Mouse (Mus musculus): ENCODE results near the gene Amd1. TPM values are rescaled to one million over a fixed set of nuclear protein-coding genes. Genes with fewer than 3 reads are reported as not detected.
A peak's percentile ranks its signal among the peaks of the same experiment; 100 is the strongest.

The Amd1 gene
- total and polyA plus RNA-seq, 3 experiments = 81.2 to 102 TPM; not detected in 1

DNA sequence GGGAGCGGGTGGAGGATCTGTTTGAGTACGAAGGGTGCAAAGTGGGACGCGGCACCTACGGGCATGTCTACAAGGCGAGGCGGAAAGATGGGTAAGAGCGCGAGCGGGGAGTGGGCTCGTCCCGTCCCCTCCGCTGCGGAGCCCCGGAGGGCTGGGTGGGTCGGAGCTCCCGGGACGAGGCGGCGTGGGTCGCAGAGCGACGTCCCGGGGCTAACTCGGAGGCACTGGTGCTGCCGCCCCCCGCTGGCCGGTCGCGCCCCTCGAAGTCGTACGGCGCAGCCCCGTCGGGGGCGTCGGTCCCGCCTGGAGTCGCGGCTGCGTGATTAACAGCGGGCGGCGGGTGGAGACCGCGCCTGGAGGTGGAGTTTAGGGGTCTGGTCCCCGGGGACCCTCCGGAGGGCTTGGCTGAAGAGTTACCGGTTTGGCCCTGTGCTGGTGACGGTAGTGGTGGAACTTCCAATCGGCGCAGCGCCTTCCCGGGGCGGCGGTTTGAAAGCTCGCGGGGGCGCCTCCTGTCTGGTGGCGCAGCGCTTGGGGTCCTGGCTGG is 47.7 kb upstream of the Amd1 start:
- no peaks in the 10 kb centered on the region for H3K9me3 ChIP-seq (replicated peaks; ENCODE audit: insufficient read depth, low read length)
- peaks cover 6% of the 10 kb centered on the region; the same call in 1 of the 2 replicates for H3K79me2 ChIP-seq (ENCODE audit: control insufficient read depth, insufficient read depth, low read length, poor library complexity)
- no peaks in the 10 kb centered on the region for H3K27me3 ChIP-seq (ENCODE audit: control insufficient read depth in 1 of 2, insufficient read depth in 2 of 2, low read length in 2 of 2)
- peak; percentile 64 for DNase-seq (ENCODE audit: low read depth, low spot score)
- TF ChIP-seq USF2 (IDR thresholded peaks at IDR 0.05; ENCODE audit: borderline replicate concordance in 1 of 2, insufficient read depth in 1 of 2, low read depth in 1 of 2, low read length in 2 of 2) (no peak), NELFE (IDR thresholded peaks at IDR 0.05; ENCODE audit: low read depth, low read length) (0 out of 2 replicates have a peak, but pooled peaks have one; percentile 7), MAZ (IDR thresholded peaks at IDR 0.05; ENCODE audit: low read depth, low read length) (0 out of 2 replicates have a peak, but pooled peaks have one; percentile 18), CTCF (IDR thresholded peaks at IDR 0.05 in 2 of 3, conservative IDR thresholded peaks at IDR 0.05 in 1 of 3; ENCODE audit: control insufficient read depth in 1 of 3, insufficient read depth in 1 of 3, low read depth in 2 of 3, low read length in 3 of 3, poor library complexity in 1 of 3, severe bottlenecking in 1 of 3) (peak in 1 of 3 experiments; percentile 9; a peak in 1 of 6 replicates), UBTF (IDR thresholded peaks at IDR 0.05; ENCODE audit: borderline replicate concordance, insufficient read depth, low read depth, low read length) (0 out of 2 replicates have a peak, but pooled peaks have one; percentile 58)
- H3K4me1 ChIP-seq (ENCODE audit: control insufficient read depth in 1 of 2, insufficient read depth in 2 of 2, low read length in 2 of 2) = peaks cover 0 to 6% of the 10 kb centered on the region in 2 experiments; a peak in 2 of 4 replicates
- peaks cover 0 to 10% of the 10 kb centered on the region in 2 experiments; a peak in 2 of 4 replicates for H3K36me3 ChIP-seq (ENCODE audit: control insufficient read depth in 1 of 2, insufficient read depth in 2 of 2, low read length in 2 of 2)
- peak overlapping the region; percentile 91 for H3K9ac ChIP-seq (ENCODE audit: control insufficient read depth, low read depth, low read length, poor library complexity, severe bottlenecking)
- H3K4me3 ChIP-seq (ENCODE audit: control insufficient read depth in 1 of 2, insufficient read depth in 1 of 2, low read depth in 2 of 2, low read length in 2 of 2) = peak overlapping the region; percentile 86
- peak overlapping the region; percentile 72 for H3K27ac ChIP-seq (ENCODE audit: control insufficient read depth, low read depth, low read length)

DNA sequence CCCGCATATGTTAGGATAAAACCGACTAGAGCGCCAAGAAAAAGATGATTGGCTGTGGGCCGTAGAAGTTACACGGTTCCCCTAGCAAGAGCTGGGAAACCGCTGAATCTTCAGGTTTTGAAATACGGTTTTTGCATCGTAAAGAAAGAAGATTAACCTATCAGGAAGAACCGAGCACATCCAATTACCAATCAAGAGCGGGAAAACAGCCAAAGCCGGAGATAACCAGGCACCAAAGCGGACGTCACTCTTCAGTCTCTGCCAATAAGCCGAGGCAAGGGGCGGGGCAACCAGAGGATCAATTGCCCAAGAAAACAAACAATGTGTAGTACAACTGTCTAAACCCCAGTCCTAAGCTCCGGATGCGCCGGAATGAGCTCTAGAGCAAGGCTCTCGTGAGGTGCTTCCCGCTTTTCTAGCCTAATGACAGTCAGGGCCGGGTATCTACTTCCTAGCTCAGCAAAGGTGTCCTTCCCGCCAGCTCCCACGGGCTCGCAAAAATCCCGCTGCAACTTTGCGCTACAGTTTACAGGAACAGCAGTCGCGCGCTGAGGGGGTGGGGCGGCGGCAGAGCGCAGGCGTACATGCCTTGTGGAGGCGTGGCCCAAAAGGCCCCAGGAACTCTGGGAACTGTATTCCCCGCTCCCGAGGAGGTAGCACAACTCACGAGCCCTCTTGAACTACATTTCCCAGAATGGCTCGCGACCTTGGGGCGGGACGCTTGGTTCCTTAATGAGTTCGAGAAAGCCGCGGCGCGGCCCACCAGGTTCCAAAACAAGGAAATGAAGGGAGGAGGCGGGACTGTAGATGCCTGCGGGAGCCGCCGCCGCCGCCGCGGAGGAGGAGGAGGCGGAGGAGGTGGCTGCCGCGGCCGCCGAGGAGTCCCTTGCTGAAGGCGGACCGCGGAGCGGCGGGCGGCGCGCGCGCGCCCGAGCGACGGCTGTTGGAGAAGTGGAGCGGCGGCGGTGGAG is 46.9 kb upstream of the Amd1 start:
- Histone ChIP-seq H3K36me3 (ENCODE audit: control insufficient read depth in 1 of 2, insufficient read depth in 2 of 2, low read length in 2 of 2) (peaks cover 0 to 10% of the 10 kb centered on the region in 2 experiments; a peak in 2 of 4 replicates), H3K4me3 (ENCODE audit: control insufficient read depth in 1 of 2, insufficient read depth in 1 of 2, low read depth in 2 of 2, low read length in 2 of 2) (peak overlapping the region; percentile 86), H3K9ac (ENCODE audit: control insufficient read depth, low read depth, low read length, poor library complexity, severe bottlenecking) (peak overlapping the region; percentile 91), H3K4me1 (ENCODE audit: control insufficient read depth in 1 of 2, insufficient read depth in 2 of 2, low read length in 2 of 2) (peaks cover 0 to 6% of the 10 kb centered on the region in 2 experiments; a peak in 2 of 4 replicates), H3K27me3 (ENCODE audit: control insufficient read depth in 1 of 2, insufficient read depth in 2 of 2, low read length in 2 of 2) (no peaks in the 10 kb centered on the region), H3K79me2 (ENCODE audit: control insufficient read depth, insufficient read depth, low read length, poor library complexity) (peaks cover 6% of the 10 kb centered on the region; the same call in 1 of the 2 replicates), H3K9me3 (replicated peaks; ENCODE audit: insufficient read depth, low read length) (no peaks in the 10 kb centered on the region), H3K27ac (ENCODE audit: control insufficient read depth, low read depth, low read length) (peak overlapping the region; percentile 94)
- peak; percentile 99 for DNase-seq (ENCODE audit: low read depth, low spot score)
- TF ChIP-seq HCFC1 (IDR thresholded peaks at IDR 0.05; ENCODE audit: low read depth, low read length) = peak; percentile 97
- peak; percentile 72; the same call in 1 of the 2 replicates for TF ChIP-seq MYC (IDR thresholded peaks at IDR 0.05; ENCODE audit: low read depth, low read length)
- peak; percentile 17; the same call in 1 of the 2 replicates for TF ChIP-seq ETS1 (IDR thresholded peaks at IDR 0.05; ENCODE audit: low read depth, low read length)
- TF ChIP-seq KAT2A (conservative IDR thresholded peaks at IDR 0.05; ENCODE audit: low read depth, low read length) = peak; percentile 95
- peak; percentile 96 for TF ChIP-seq TBP (IDR thresholded peaks at IDR 0.05; ENCODE audit: low read depth, low read length)
- TF ChIP-seq ELF1 (IDR thresholded peaks at IDR 0.05; ENCODE audit: low read depth, low read length) = peak; percentile 93
- no peak for TF ChIP-seq TAL1 (IDR thresholded peaks at IDR 0.05; ENCODE audit: low read length)
- no peak for TF ChIP-seq JUND (IDR thresholded peaks at IDR 0.05; ENCODE audit: low read depth, low read length)
- TF ChIP-seq RCOR1 (IDR thresholded peaks at IDR 0.05; ENCODE audit: low read depth, low read length) = no peak
- TF ChIP-seq POLR2AphosphoS2 (IDR thresholded peaks at IDR 0.05; ENCODE audit: low read length) = peak; percentile 47; the same call in 1 of the 2 replicates
- TF ChIP-seq UBTF (IDR thresholded peaks at IDR 0.05; ENCODE audit: borderline replicate concordance, insufficient read depth, low read depth, low read length) = 0 out of 2 replicates have a peak, but pooled peaks have one; percentile 42
- peak; percentile 79 for TF ChIP-seq NRF1 (IDR thresholded peaks at IDR 0.05; ENCODE audit: insufficient read depth, low read depth, low read length, poor library complexity, severe bottlenecking)
- peak; percentile 89 for TF ChIP-seq MAFK (IDR thresholded peaks at IDR 0.05; ENCODE audit: borderline replicate concordance, low read depth, low read length)
- peak; percentile 49 for TF ChIP-seq MAX (IDR thresholded peaks at IDR 0.05; ENCODE audit: low read length)
- peak; percentile 63 for TF ChIP-seq NELFE (IDR thresholded peaks at IDR 0.05; ENCODE audit: low read depth, low read length)
- TF ChIP-seq E2F4 (IDR thresholded peaks at IDR 0.05; ENCODE audit: borderline replicate concordance, low read depth, low read length) = peak; percentile 74; the same call in 1 of the 2 replicates
- no peak; the same call in 1 of the 2 replicates for TF ChIP-seq ZMIZ1 (IDR thresholded peaks at IDR 0.05; ENCODE audit: low read depth, low read length)
- TF ChIP-seq CHD2 (IDR thresholded peaks at IDR 0.05; ENCODE audit: low read length) = peak; percentile 69
- TF ChIP-seq SIN3A (IDR thresholded peaks at IDR 0.05; ENCODE audit: low read length) = peak; percentile 94
- TF ChIP-seq POLR2A (IDR thresholded peaks at IDR 0.05; ENCODE audit: control insufficient read depth in 1 of 2, insufficient read depth in 1 of 2, low read depth in 1 of 2, low read length in 2 of 2, poor library complexity in 1 of 2) = peak; percentile 46 to 83
- no peak for TF ChIP-seq MYB (IDR thresholded peaks at IDR 0.05; ENCODE audit: low read depth, low read length)
- TF ChIP-seq MAZ (IDR thresholded peaks at IDR 0.05; ENCODE audit: low read depth, low read length) = peak; percentile 9; the same call in 1 of the 2 replicates
- peak; percentile 95 for TF ChIP-seq GATA1 (IDR thresholded peaks at IDR 0.05; ENCODE audit: low read depth, low read length)
- no peak for TF ChIP-seq USF1 (IDR thresholded peaks at IDR 0.05; ENCODE audit: low read depth, low read length)

All from MEL (cell line).